Mouse (Mus musculus): ENCODE measurements around the gene Chl1. TPM values are rescaled to one million over a fixed set of nuclear protein-coding genes. Genes with fewer than 3 reads are reported as not detected.

The Chl1 gene
- polyA plus RNA-seq, 1 experiment from 2014 or later: 0.42 TPM

- no peak for ATAC-seq (ENCODE audit: insufficient number of reproducible peaks, insufficient read depth, low FRiP score, low read depth)
- H3K4me1 ChIP-seq (ENCODE audit: control insufficient read depth in 2 of 2, insufficient read depth in 2 of 2, low read length in 2 of 2): no peaks in the 10 kb centered on the region
- no peak overlapping the region for H3K4me3 ChIP-seq (ENCODE audit: control insufficient read depth in 1 of 2, insufficient read depth in 1 of 2, low read depth in 1 of 2, low read length in 2 of 2)
- no peak overlapping the region for H3K4me2 ChIP-seq (ENCODE audit: low read length)
- WGBS: 73% methylated on average over 1 of the region's 1 CpGs
- H3K9me3 ChIP-seq (ENCODE audit: control insufficient read depth, low read length): no peaks in the 10 kb centered on the region
- no peaks in the 10 kb centered on the region for H3K27me3 ChIP-seq (ENCODE audit: control insufficient read depth, insufficient read depth, low read length)
- no peak overlapping the region for H3K27ac ChIP-seq (replicated peaks in 1 of 2; ENCODE audit: control insufficient read depth in 1 of 2, insufficient read depth in 1 of 2, low read depth in 2 of 2, low read length in 2 of 2)
- no peaks in the 10 kb centered on the region for H3K36me3 ChIP-seq (ENCODE audit: control insufficient read depth, insufficient read depth, low read length)
- no peak overlapping the region for H3K9ac ChIP-seq (ENCODE audit: low read length)
These were observed 189.1 kb downstream of the Chl1 start for GRCm38 (mm10) chr6:103699482-103699881.

GRCm38 (mm10) chr6:103699895-103700294 is 189.5 kb downstream of the Chl1 start:
- Histone ChIP-seq H3K27me3 (ENCODE audit: control insufficient read depth, insufficient read depth, low read length) (no peaks in the 10 kb centered on the region), H3K4me1 (ENCODE audit: control insufficient read depth in 2 of 2, insufficient read depth in 2 of 2, low read length in 2 of 2) (no peaks in the 10 kb centered on the region), H3K9me3 (ENCODE audit: control insufficient read depth, low read length) (no peaks in the 10 kb centered on the region), H3K27ac (replicated peaks in 1 of 2; ENCODE audit: control insufficient read depth in 1 of 2, insufficient read depth in 1 of 2, low read depth in 2 of 2, low read length in 2 of 2) (no peak overlapping the region), H3K9ac (ENCODE audit: low read length) (no peak overlapping the region), H3K4me3 (ENCODE audit: control insufficient read depth in 1 of 2, insufficient read depth in 1 of 2, low read depth in 1 of 2, low read length in 2 of 2) (no peak overlapping the region), H3K36me3 (ENCODE audit: control insufficient read depth, insufficient read depth, low read length) (no peaks in the 10 kb centered on the region), H3K4me2 (ENCODE audit: low read length) (no peak overlapping the region)
- WGBS: 39% methylated on average over 1 of the region's 1 CpGs
- ATAC-seq (ENCODE audit: insufficient number of reproducible peaks, insufficient read depth, low FRiP score, low read depth): no peak

- no peak overlapping the region for H3K4me3 ChIP-seq (ENCODE audit: control insufficient read depth in 1 of 2, insufficient read depth in 1 of 2, low read depth in 1 of 2, low read length in 2 of 2)
- no peak overlapping the region for H3K27ac ChIP-seq (replicated peaks in 1 of 2; ENCODE audit: control insufficient read depth in 1 of 2, insufficient read depth in 1 of 2, low read depth in 2 of 2, low read length in 2 of 2)
- H3K4me2 ChIP-seq (ENCODE audit: low read length): no peak overlapping the region
- H3K36me3 ChIP-seq (ENCODE audit: control insufficient read depth, insufficient read depth, low read length): no peaks in the 10 kb centered on the region
- 26% methylated on average over 7 of the region's 7 CpGs for WGBS
- H3K4me1 ChIP-seq (ENCODE audit: control insufficient read depth in 2 of 2, insufficient read depth in 2 of 2, low read length in 2 of 2): no peaks in the 10 kb centered on the region
- no peaks in the 10 kb centered on the region for H3K9me3 ChIP-seq (ENCODE audit: control insufficient read depth, low read length)
- no peak for ATAC-seq (ENCODE audit: insufficient number of reproducible peaks, insufficient read depth, low FRiP score, low read depth)
- H3K27me3 ChIP-seq (ENCODE audit: control insufficient read depth, insufficient read depth, low read length): no peaks in the 10 kb centered on the region
- H3K9ac ChIP-seq (ENCODE audit: low read length): no peak overlapping the region
These were observed 189.9 kb downstream of the Chl1 start for GRCm38 (mm10) chr6:103700336-103700735.

GRCm38 (mm10) chr6:103706366-103706765 is 196.0 kb downstream of the Chl1 start:
- no peak overlapping the region for H3K4me2 ChIP-seq (ENCODE audit: low read length)
- no peaks in the 10 kb centered on the region for H3K9me3 ChIP-seq (ENCODE audit: control insufficient read depth, low read length)
- H3K36me3 ChIP-seq (ENCODE audit: control insufficient read depth, insufficient read depth, low read length): no peaks in the 10 kb centered on the region
- H3K4me1 ChIP-seq (ENCODE audit: control insufficient read depth in 2 of 2, insufficient read depth in 2 of 2, low read length in 2 of 2): no peaks in the 10 kb centered on the region
- H3K4me3 ChIP-seq (ENCODE audit: control insufficient read depth in 1 of 2, insufficient read depth in 1 of 2, low read depth in 1 of 2, low read length in 2 of 2): no peak overlapping the region
- ATAC-seq (ENCODE audit: insufficient number of reproducible peaks, insufficient read depth, low FRiP score, low read depth): no peak
- H3K9ac ChIP-seq (ENCODE audit: low read length): no peak overlapping the region
- 83% methylated on average over 3 of the region's 3 CpGs for WGBS
- no peaks in the 10 kb centered on the region for H3K27me3 ChIP-seq (ENCODE audit: control insufficient read depth, insufficient read depth, low read length)
- H3K27ac ChIP-seq (replicated peaks in 1 of 2; ENCODE audit: control insufficient read depth in 1 of 2, insufficient read depth in 1 of 2, low read depth in 2 of 2, low read length in 2 of 2): no peak overlapping the region

GRCm38 (mm10) chr6:103739291-103739690 is 228.9 kb downstream of the Chl1 start:
- H3K9me3 ChIP-seq (ENCODE audit: control insufficient read depth, low read length): no peaks in the 10 kb centered on the region
- no peak overlapping the region for H3K9ac ChIP-seq (ENCODE audit: low read length)
- H3K36me3 ChIP-seq (ENCODE audit: control insufficient read depth, insufficient read depth, low read length): no peaks in the 10 kb centered on the region
- H3K27me3 ChIP-seq (ENCODE audit: control insufficient read depth, insufficient read depth, low read length): no peaks in the 10 kb centered on the region
- ATAC-seq (ENCODE audit: insufficient number of reproducible peaks, insufficient read depth, low FRiP score, low read depth): no peak
- H3K27ac ChIP-seq (replicated peaks in 1 of 2; ENCODE audit: control insufficient read depth in 1 of 2, insufficient read depth in 1 of 2, low read depth in 2 of 2, low read length in 2 of 2): no peak overlapping the region
- H3K4me1 ChIP-seq (ENCODE audit: control insufficient read depth in 2 of 2, insufficient read depth in 2 of 2, low read length in 2 of 2): no peaks in the 10 kb centered on the region
- H3K4me3 ChIP-seq (ENCODE audit: control insufficient read depth in 1 of 2, insufficient read depth in 1 of 2, low read depth in 1 of 2, low read length in 2 of 2): no peak overlapping the region
- H3K4me2 ChIP-seq (ENCODE audit: low read length): no peak overlapping the region

GRCm38 (mm10) chr6:103742784-103743183 is 232.4 kb downstream of the Chl1 start:
- no peak overlapping the region for H3K4me3 ChIP-seq (ENCODE audit: control insufficient read depth in 1 of 2, insufficient read depth in 1 of 2, low read depth in 1 of 2, low read length in 2 of 2)
- H3K9ac ChIP-seq (ENCODE audit: low read length): no peak overlapping the region
- no peaks in the 10 kb centered on the region for H3K4me1 ChIP-seq (ENCODE audit: control insufficient read depth in 2 of 2, insufficient read depth in 2 of 2, low read length in 2 of 2)
- no peaks in the 10 kb centered on the region for H3K27me3 ChIP-seq (ENCODE audit: control insufficient read depth, insufficient read depth, low read length)
- H3K27ac ChIP-seq (replicated peaks in 1 of 2; ENCODE audit: control insufficient read depth in 1 of 2, insufficient read depth in 1 of 2, low read depth in 2 of 2, low read length in 2 of 2): no peak overlapping the region
- H3K36me3 ChIP-seq (ENCODE audit: control insufficient read depth, insufficient read depth, low read length): no peaks in the 10 kb centered on the region
- no peaks in the 10 kb centered on the region for H3K9me3 ChIP-seq (ENCODE audit: control insufficient read depth, low read length)
- no peak for ATAC-seq (ENCODE audit: insufficient number of reproducible peaks, insufficient read depth, low FRiP score, low read depth)
- H3K4me2 ChIP-seq (ENCODE audit: low read length): no peak overlapping the region
- WGBS: 55% methylated on average over 3 of the region's 3 CpGs

- Histone ChIP-seq H3K4me1 (ENCODE audit: control insufficient read depth in 2 of 2, insufficient read depth in 2 of 2, low read length in 2 of 2) (no peaks in the 10 kb centered on the region), H3K4me3 (ENCODE audit: control insufficient read depth in 1 of 2, insufficient read depth in 1 of 2, low read depth in 1 of 2, low read length in 2 of 2) (no peak overlapping the region), H3K9me3 (ENCODE audit: control insufficient read depth, low read length) (no peaks in the 10 kb centered on the region), H3K4me2 (ENCODE audit: low read length) (no peak overlapping the region), H3K27me3 (ENCODE audit: control insufficient read depth, insufficient read depth, low read length) (no peaks in the 10 kb centered on the region), H3K27ac (replicated peaks in 1 of 2; ENCODE audit: control insufficient read depth in 1 of 2, insufficient read depth in 1 of 2, low read depth in 2 of 2, low read length in 2 of 2) (no peak overlapping the region), H3K36me3 (ENCODE audit: control insufficient read depth, insufficient read depth, low read length) (no peaks in the 10 kb centered on the region), H3K9ac (ENCODE audit: low read length) (no peak overlapping the region)
- ATAC-seq (ENCODE audit: insufficient number of reproducible peaks, insufficient read depth, low FRiP score, low read depth): no peak
- WGBS: 21% methylated on average over 4 of the region's 4 CpGs
These were observed 235.7 kb downstream of the Chl1 start for GRCm38 (mm10) chr6:103746103-103746502.

- no peaks in the 10 kb centered on the region for H3K27me3 ChIP-seq (ENCODE audit: control insufficient read depth, insufficient read depth, low read length)
- no peaks in the 10 kb centered on the region for H3K4me1 ChIP-seq (ENCODE audit: control insufficient read depth in 2 of 2, insufficient read depth in 2 of 2, low read length in 2 of 2)
- no peaks in the 10 kb centered on the region for H3K36me3 ChIP-seq (ENCODE audit: control insufficient read depth, insufficient read depth, low read length)
- H3K4me2 ChIP-seq (ENCODE audit: low read length): no peak overlapping the region
- ATAC-seq (ENCODE audit: insufficient number of reproducible peaks, insufficient read depth, low FRiP score, low read depth): no peak
- H3K27ac ChIP-seq (replicated peaks in 1 of 2; ENCODE audit: control insufficient read depth in 1 of 2, insufficient read depth in 1 of 2, low read depth in 2 of 2, low read length in 2 of 2): no peak overlapping the region
- H3K9me3 ChIP-seq (ENCODE audit: control insufficient read depth, low read length): peaks cover 6% of the 10 kb centered on the region; the same call in 1 of the 2 replicates
- H3K9ac ChIP-seq (ENCODE audit: low read length): no peak overlapping the region
- WGBS: 58% methylated on average over 16 of the region's 16 CpGs
- no peak overlapping the region for H3K4me3 ChIP-seq (ENCODE audit: control insufficient read depth in 1 of 2, insufficient read depth in 1 of 2, low read depth in 1 of 2, low read length in 2 of 2)
These were observed 238.9 kb downstream of the Chl1 start for GRCm38 (mm10) chr6:103749122-103749773.

All from heart, embryonic 14.5 days (tissue).